Mouse (Mus musculus) embryo, embryonic 9.5 days (tissue): Measurements from ENCODE around the gene Prrt4.

Source experiments
- DNase-seq: peaks from one replicate; pipeline ENCODE4 v3.0.0-alpha.2; 2017; ENCODE audit errors: extremely low spot score

The Prrt4 gene

GRCm38 (mm10) chr6:29147407-29148010 is 31.9 kb downstream of the Prrt4 start:
- DNase-seq: no peak

- DNase-seq: no peak
Observed at GRCm38 (mm10) chr6:29146641-29147040, 32.7 kb downstream of the Prrt4 start.

- no peak for DNase-seq
Observed at GRCm38 (mm10) chr6:29145456-29146307, 33.7 kb downstream of the Prrt4 start.

- DNase-seq: no peak
Observed at GRCm38 (mm10) chr6:29144971-29145370, 34.4 kb downstream of the Prrt4 start.

GRCm38 (mm10) chr6:29143608-29144007 is 35.8 kb downstream of the Prrt4 start:
- peak; percentile 31 for DNase-seq

GRCm38 (mm10) chr6:29137441-29137840 is 41.9 kb downstream of the Prrt4 start:
- no peak for DNase-seq

- DNase-seq: no peak
Observed at GRCm38 (mm10) chr6:29133100-29133499, 46.3 kb downstream of the Prrt4 start.

GRCm38 (mm10) chr6:29126878-29127426 is 52.4 kb downstream of the Prrt4 start:
- no peak for DNase-seq

- DNase-seq: no peak
Observed at GRCm38 (mm10) chr6:29119990-29120389, 59.4 kb downstream of the Prrt4 start.
